Mouse (Mus musculus) intestine, postnatal 0 days (tissue): ENCODE measurements at regions not wholly inside any gene's neighbourhood (a gene's known extent, or its start where the extent isn't known, plus 50 kb on each side); places are given as distances from the start of the nearest gene placed in this dataset.

ENCODE experiments used
- ATAC-seq: fragments of 200-750 bp; cut with Nextera tagmentation; 2 replicates; pipeline ENCODE4 v1.8.0; 2017; ENCODE audit warnings: mild to moderate bottlenecking, moderate TSS enrichment, moderate library complexity
- H3K27ac ChIP-seq: fragments of 300-500 bp; sonication (generic); 2 replicates; pipeline ENCODE4 v1.5.1; 2014; ENCODE audit warnings: mild to moderate bottlenecking, low read depth, low read length, moderate library complexity
- H3K27me3 ChIP-seq: fragments of 300-500 bp; sonication (generic); replicated peaks from 2 replicates; pipeline ENCODE4 v1.6.1; 2014; ENCODE audit warnings: low read length, mixed read lengths; ENCODE audit not compliant: control insufficient read depth, insufficient read depth
- H3K36me3 ChIP-seq: fragments of 300-500 bp; sonication (generic); 2 replicates; pipeline ENCODE4 v1.6.1; 2014; ENCODE audit warnings: mild to moderate bottlenecking, moderate library complexity; ENCODE audit not compliant: control insufficient read depth, insufficient read depth
- H3K4me1 ChIP-seq: fragments of 300-500 bp; sonication (generic); replicated peaks from 2 replicates; pipeline ENCODE4 v1.6.1; 2014; ENCODE audit warnings: antibody characterized with exemption, low read length, mixed read lengths; ENCODE audit not compliant: control insufficient read depth, insufficient read depth
- H3K4me2 ChIP-seq: fragments of 300-500 bp; sonication (generic); replicated peaks from 2 replicates; pipeline ENCODE4 v1.6.1; 2014; ENCODE audit warnings: low read depth, mild to moderate bottlenecking, moderate library complexity
- H3K4me3 ChIP-seq: fragments of 300-500 bp; sonication (generic); 2 replicates; pipeline ENCODE4 v1.5.1; 2014; ENCODE audit warnings: low read depth, low read length
- H3K9ac ChIP-seq: fragments of 300-500 bp; sonication (generic); 2 replicates; pipeline ENCODE4 v1.6.1; 2014; ENCODE audit warnings: mild to moderate bottlenecking, low read depth, low read length
- H3K9me3 ChIP-seq: fragments of 300-500 bp; sonication (generic); 2 replicates; pipeline ENCODE4 v1.6.1; 2016; ENCODE audit warnings: mixed run types; ENCODE audit not compliant: control insufficient read depth
- CTCF ChIP-seq: sonication (generic); IDR thresholded peaks from 2 replicates; pipeline ENCODE4 v1.5.1; 2016; ENCODE audit warnings: low read depth, mild to moderate bottlenecking, control low read depth, antibody characterized with exemption, moderate library complexity
- WGBS: fragments of 180-500 bp; shearing (Covaris S2); extraction: QIAGEN DNeasy Blood & Tissue Kit; methylation state at CpG from one replicate; pipeline ENCODE4 v1.1.7; 2014; 5-methylcytosine and 5-hydroxymethylcytosine counted together

DNA sequence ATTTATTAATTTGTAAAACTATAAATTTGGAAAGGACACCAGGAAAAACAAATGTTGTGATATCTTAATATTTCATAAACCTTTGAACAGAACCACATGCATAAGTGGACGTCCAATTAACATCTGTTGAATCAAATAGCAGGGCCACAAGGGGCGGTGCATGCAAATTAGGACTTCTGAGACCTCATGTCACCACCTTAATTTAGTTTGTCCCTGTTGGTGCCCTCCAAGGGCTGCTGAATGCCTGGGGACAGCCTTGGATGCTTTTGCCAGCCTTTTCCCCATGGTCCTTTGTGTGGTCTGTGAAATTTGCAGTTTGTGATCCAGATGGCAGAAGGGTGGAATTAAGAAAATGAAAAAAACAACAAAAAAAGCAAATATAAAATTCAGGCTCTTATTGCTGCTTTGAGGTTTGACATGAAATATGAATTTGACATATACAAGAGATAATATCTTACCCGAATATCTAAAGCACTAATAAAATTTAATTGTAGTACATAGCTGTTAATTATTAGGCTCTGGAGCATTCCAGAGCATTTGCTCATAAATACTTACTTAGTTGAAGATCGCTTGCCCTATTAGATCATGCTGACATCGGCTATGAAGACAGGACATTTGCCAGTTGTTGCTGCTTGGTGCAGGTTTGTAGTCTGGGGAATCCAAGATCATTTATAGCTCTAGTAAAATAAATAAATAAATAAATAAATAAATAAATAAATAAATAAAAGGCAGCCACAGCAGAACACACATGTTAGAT lies 114.9 kb upstream of the Nectin3 start:
- Histone ChIP-seq H3K9me3 (no peaks in the 10 kb centered on the region), H3K4me2 (no peak overlapping the region), H3K4me1 (no peaks in the 10 kb centered on the region), H3K9ac (no peak overlapping the region), H3K27ac (no peak overlapping the region), H3K36me3 (no peaks in the 10 kb centered on the region), H3K4me3 (no peak overlapping the region), H3K27me3 (no peaks in the 10 kb centered on the region)
- no peak for ATAC-seq
- 74% methylated on average over 5 of the region's 5 CpGs for WGBS
- no peak for TF ChIP-seq CTCF

DNA sequence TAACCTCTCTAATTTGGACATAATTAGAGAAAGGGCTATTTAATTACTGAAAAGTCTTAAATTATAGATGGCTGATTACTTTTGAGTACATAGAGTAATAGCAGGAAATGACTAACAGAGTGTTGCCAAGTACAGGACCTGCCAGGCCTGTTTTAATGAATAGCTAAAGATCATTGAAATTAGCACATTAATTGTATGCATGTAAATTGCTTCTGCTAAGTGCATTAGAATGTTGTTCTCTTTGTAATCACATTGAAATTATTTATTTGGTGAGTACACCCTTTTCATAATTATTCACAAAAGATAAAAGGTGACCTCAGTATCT lies 107.5 kb upstream of the Nectin3 start:
- ATAC-seq, result no peak
- H3K4me3 ChIP-seq, result no peak overlapping the region
- TF ChIP-seq CTCF, result no peak
- H3K27me3 ChIP-seq, result no peaks in the 10 kb centered on the region
- H3K9ac ChIP-seq, result no peak overlapping the region
- no peak overlapping the region for H3K4me2 ChIP-seq
- no peak overlapping the region for H3K27ac ChIP-seq
- H3K9me3 ChIP-seq, result no peaks in the 10 kb centered on the region
- H3K4me1 ChIP-seq, result no peaks in the 10 kb centered on the region
- H3K36me3 ChIP-seq, result no peaks in the 10 kb centered on the region

GRCm38 (mm10) chr16:46605001-46605878 lies 106.9 kb upstream of the Nectin3 start:
- Histone ChIP-seq H3K4me2 (no peak overlapping the region), H3K9ac (no peak overlapping the region), H3K27ac (no peak overlapping the region), H3K4me1 (no peaks in the 10 kb centered on the region), H3K27me3 (no peaks in the 10 kb centered on the region), H3K9me3 (no peaks in the 10 kb centered on the region), H3K36me3 (no peaks in the 10 kb centered on the region), H3K4me3 (no peak overlapping the region)
- WGBS, result 52% methylated on average over 11 of the region's 11 CpGs
- ATAC-seq, result no peak
- no peak for TF ChIP-seq CTCF

DNA sequence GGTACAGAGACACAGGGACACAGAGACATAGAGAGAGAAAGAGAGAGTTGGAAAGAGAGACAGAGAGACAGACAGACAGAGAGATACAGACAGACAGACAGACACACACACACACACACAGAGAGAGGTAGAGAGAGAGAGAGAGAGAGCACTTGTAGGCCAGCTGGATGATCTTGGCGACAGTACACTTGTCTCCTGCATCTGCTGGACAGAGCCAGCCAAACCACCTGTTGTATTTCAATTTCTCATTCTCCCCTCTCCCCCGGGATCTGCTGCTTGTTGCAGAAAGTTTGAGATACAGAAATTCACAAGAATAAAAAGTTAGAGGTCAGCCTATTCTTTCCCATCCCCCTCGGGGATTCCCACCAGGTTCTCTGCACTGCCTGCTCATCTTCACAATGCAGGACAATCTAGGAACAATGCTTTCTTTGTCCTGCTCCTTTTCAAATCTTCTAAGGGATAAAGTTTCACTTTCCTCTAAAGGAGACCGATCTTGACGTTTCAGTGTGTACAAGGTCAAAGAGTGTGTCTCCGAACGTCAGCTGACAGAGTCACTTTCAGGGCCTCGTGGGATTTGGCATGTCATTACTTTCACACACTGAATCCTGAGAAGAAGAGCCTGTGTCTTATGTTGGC lies 94.4 kb upstream of the Nectin3 start:
- H3K9ac ChIP-seq, result no peak overlapping the region
- no peaks in the 10 kb centered on the region for H3K36me3 ChIP-seq
- H3K4me3 ChIP-seq, result no peak overlapping the region
- no peak for TF ChIP-seq CTCF
- 29% methylated on average over 8 of the region's 8 CpGs for WGBS
- no peaks in the 10 kb centered on the region for H3K4me1 ChIP-seq
- ATAC-seq, result no peak
- no peak overlapping the region for H3K4me2 ChIP-seq
- no peaks in the 10 kb centered on the region for H3K9me3 ChIP-seq
- no peaks in the 10 kb centered on the region for H3K27me3 ChIP-seq
- H3K27ac ChIP-seq, result no peak overlapping the region

- 55% methylated on average over 1 of the region's 1 CpGs for WGBS
- Histone ChIP-seq H3K9me3 (no peaks in the 10 kb centered on the region), H3K4me2 (no peak overlapping the region), H3K4me3 (no peak overlapping the region), H3K27ac (no peak overlapping the region), H3K27me3 (no peaks in the 10 kb centered on the region), H3K36me3 (no peaks in the 10 kb centered on the region), H3K4me1 (peaks cover 3% of the 10 kb centered on the region; the same call in 1 of the 2 replicates), H3K9ac (no peak overlapping the region)
- TF ChIP-seq CTCF, result no peak
- ATAC-seq, result no peak
Observed at GRCm38 (mm10) chr16:46587056-46587455, 88.7 kb upstream of the Nectin3 start.

DNA sequence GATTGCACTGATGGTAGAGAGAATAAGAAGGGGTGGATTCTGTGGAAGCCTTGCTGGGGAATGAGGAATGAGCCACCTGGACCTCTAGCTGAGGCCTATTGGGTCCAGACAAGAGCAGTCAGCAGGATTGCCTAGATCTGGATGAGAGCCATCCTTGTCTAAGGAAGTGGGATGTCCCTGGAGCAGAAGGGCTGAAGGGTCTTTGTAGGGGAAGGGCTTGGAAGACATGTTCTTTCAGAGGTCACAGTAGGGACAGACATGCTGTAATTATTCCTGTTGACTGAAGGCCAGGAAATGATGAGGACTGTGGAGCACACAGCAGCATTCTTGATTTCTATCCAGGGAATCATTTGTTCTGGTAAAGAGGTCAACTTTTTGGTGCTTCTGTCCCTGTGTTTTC lies 86.2 kb upstream of the Nectin3 start:
- H3K27me3 ChIP-seq, result no peaks in the 10 kb centered on the region

More for the DNA sequence above, 86.2 kb upstream of the Nectin3 start:
- Histone ChIP-seq H3K4me3 (no peak overlapping the region), H3K9ac (no peak overlapping the region), H3K27ac (no peak overlapping the region), H3K4me2 (no peak overlapping the region), H3K9me3 (no peaks in the 10 kb centered on the region), H3K36me3 (no peaks in the 10 kb centered on the region), H3K4me1 (peaks cover 3% of the 10 kb centered on the region; the same call in 1 of the 2 replicates)
- no peak for ATAC-seq
- no peak for TF ChIP-seq CTCF
